Mouse (Mus musculus): Measurements from ENCODE around the gene Lrrfip1. TPM values are rescaled to one million over a fixed set of nuclear protein-coding genes. Genes with fewer than 3 reads are reported as not detected.
A peak's percentile ranks its signal among the peaks of the same experiment; 100 is the strongest.

Lrrfip1 gene
- polyA plus RNA-seq, 1 experiment from 2014 or later: 16.7 TPM

DNA sequence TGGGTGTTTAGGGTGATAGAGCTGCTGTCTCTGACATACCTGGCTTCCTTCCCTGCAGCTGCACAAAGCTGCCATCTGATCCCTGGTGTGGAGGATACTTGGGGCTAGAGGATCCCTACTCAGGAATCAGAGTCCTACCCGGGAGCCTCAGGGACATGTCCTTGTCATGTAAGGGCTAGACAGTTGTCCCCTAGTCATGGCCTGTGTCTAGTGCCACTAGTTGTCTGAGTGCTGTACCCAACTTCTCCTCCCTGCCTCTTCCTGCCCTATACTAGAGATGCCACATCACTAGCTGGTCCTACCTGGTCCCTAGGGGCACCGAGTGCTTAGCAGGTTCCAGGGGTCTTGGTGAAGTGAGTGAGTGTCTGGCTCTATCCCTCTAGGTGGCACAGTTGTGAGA, 138.5 kb downstream of the Lrrfip1 start:
- WGBS (ENCODE audit: insufficient replicate concordance): 58% methylated on average over 2 of the region's 2 CpGs
- no peak for ATAC-seq (ENCODE audit: insufficient read depth)
- H3K4me2 ChIP-seq: no peak overlapping the region
- no peak overlapping the region for H3K27ac ChIP-seq (replicated peaks)
- no peak overlapping the region for H3K4me3 ChIP-seq (replicated peaks)
- H3K4me1 ChIP-seq (replicated peaks): no peaks in the 10 kb centered on the region
- H3K9ac ChIP-seq: no peak overlapping the region
- H3K27me3 ChIP-seq: no peaks in the 10 kb centered on the region
- no peaks in the 10 kb centered on the region for H3K36me3 ChIP-seq (replicated peaks)
- no peaks in the 10 kb centered on the region for H3K9me3 ChIP-seq (replicated peaks)

DNA sequence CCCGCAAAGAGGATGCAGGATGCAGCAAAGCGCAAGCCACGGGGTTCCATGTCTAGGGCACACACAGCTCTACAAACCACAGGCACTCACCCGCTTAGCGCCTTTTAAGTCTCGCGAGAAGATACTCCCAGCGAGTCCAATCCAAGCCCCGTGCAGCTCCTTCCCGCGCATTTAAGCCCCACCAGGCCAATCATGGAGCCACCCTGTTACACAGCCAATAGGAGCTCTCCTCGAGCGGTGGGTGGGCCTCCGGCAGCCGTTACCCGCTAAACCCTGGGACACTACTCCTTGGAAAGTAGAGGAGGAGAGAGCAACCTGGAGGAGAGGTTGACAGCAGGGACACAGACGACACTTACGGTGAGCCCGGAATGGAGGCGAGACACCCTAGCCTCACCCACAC, 146.3 kb downstream of the Lrrfip1 start, which contains the start of gene Rbm44:
Rbm44 (plus strand) TSS at position 277 of the 400 bp plus-strand sequence.
- WGBS (ENCODE audit: insufficient replicate concordance): 64% methylated on average over 20 of the region's 20 CpGs
- Histone ChIP-seq H3K27ac (replicated peaks) (no peak within 1 kb of the TSS), H3K9me3 (replicated peaks) (no peaks in the 10 kb centered on the region), H3K4me3 (replicated peaks) (peak within 1 kb of the TSS; percentile 25), H3K4me2 (peak within 1 kb of the TSS; percentile 0; the same call in 1 of the 2 replicates), H3K36me3 (replicated peaks) (no peaks in the 10 kb centered on the region), H3K9ac (no peak within 1 kb of the TSS), H3K27me3 (no peaks in the 10 kb centered on the region), H3K4me1 (replicated peaks) (no peaks in the 10 kb centered on the region)
- ATAC-seq (ENCODE audit: insufficient read depth): peak; percentile 74

DNA sequence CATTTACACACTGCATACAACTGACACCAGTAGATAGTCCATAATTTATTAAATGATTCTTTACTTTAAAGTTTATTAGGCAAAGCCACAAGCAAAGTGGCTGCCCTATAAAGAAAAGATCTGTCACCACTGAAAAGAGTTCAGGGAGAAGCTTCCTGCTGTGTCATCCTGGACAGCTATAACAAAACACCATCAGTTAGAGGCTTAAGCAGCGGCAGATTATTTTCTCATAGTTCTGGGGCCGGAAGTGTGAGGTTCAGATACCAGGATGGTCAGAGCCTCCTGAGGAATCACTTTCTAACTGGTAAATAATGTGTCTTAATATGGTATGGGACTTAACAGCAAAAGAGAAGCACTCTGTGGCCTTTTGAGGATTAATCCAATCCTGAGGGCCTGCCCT, 153.0 kb downstream of the Lrrfip1 start:
- H3K4me1 ChIP-seq (replicated peaks): no peaks in the 10 kb centered on the region
- WGBS (ENCODE audit: insufficient replicate concordance): 22% methylated on average over 2 of the region's 2 CpGs
- no peaks in the 10 kb centered on the region for H3K27me3 ChIP-seq
- no peak overlapping the region for H3K4me3 ChIP-seq (replicated peaks)
- H3K27ac ChIP-seq (replicated peaks): no peak overlapping the region
- H3K9ac ChIP-seq: no peak overlapping the region
- H3K36me3 ChIP-seq (replicated peaks): no peaks in the 10 kb centered on the region
- ATAC-seq (ENCODE audit: insufficient read depth): no peak
- H3K9me3 ChIP-seq (replicated peaks): no peaks in the 10 kb centered on the region
- no peak overlapping the region for H3K4me2 ChIP-seq

DNA sequence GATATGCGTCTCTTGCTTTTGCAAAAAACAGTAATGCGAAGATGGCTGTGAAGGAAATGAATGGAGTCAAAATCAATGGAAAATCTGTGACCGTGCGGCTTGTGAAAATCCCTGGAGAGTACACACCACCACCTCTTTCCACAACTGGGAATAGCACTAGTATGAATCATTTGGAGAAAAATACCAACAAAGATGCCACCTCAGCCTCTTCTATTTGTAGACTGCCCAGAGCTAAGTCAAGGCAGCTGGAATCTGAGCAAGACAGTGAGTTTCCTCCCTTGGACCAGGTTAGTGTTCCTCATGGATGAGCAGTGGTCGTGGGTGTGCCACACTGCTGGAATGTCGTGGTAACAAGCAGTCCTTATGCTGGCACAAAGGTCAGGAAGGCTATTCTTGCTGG, 168.3 kb downstream of the Lrrfip1 start:
- H3K4me2 ChIP-seq: no peak overlapping the region
- H3K4me1 ChIP-seq (replicated peaks): no peaks in the 10 kb centered on the region
- no peak overlapping the region for H3K9ac ChIP-seq
- no peaks in the 10 kb centered on the region for H3K9me3 ChIP-seq (replicated peaks)
- no peaks in the 10 kb centered on the region for H3K36me3 ChIP-seq (replicated peaks)
- ATAC-seq (ENCODE audit: insufficient read depth): no peak
- H3K27me3 ChIP-seq: no peaks in the 10 kb centered on the region
- H3K4me3 ChIP-seq (replicated peaks): no peak overlapping the region
- WGBS (ENCODE audit: insufficient replicate concordance): 63% methylated on average over 6 of the region's 6 CpGs
- no peak overlapping the region for H3K27ac ChIP-seq (replicated peaks)

DNA sequence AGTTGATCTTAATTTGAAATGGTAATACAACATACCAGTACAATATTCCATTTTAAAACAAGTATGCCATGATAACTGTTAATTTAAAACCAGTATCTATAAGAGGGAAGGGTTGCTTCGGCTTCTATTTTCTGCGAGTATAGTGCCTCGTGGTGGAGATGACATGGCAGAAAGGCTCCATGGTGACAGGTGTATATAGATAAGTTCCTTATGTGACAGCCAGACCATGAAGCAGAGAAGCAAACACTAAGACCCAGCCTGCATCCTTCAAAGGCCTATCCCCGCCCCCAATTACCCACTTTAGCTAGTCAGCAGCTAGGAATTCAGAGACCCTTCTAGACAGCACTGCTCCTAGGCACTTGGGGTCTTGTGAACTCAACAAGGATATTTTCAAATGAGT, 170.6 kb downstream of the Lrrfip1 start:
- Histone ChIP-seq H3K9me3 (replicated peaks) (no peaks in the 10 kb centered on the region), H3K4me1 (replicated peaks) (no peaks in the 10 kb centered on the region), H3K9ac (no peak overlapping the region), H3K27me3 (no peaks in the 10 kb centered on the region), H3K4me3 (replicated peaks) (no peak overlapping the region), H3K36me3 (replicated peaks) (no peaks in the 10 kb centered on the region), H3K4me2 (no peak overlapping the region), H3K27ac (replicated peaks) (no peak overlapping the region)
- no peak for ATAC-seq (ENCODE audit: insufficient read depth)
- WGBS (ENCODE audit: insufficient replicate concordance): 37% methylated on average over 4 of the region's 4 CpGs

DNA sequence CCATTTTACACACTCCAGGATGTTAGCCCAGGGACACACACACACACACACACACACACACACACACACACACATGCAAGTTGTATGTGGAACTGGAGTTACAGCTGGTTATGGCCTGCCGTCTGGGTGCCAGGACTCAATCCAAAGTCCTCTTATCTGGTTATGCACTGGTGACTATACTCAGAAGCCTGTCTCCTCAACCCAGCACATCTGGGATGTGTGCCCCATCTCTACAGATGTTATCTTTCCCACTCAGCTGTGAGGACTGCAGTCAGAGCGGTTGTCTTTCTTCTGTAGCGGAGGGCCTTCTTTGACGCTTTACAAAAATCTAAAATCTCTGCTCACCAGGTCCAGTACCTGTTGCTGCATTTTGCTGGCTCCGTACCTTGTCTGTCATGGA, 176.3 kb downstream of the Lrrfip1 start:
- ATAC-seq (ENCODE audit: insufficient read depth): no peak
- Histone ChIP-seq H3K4me3 (replicated peaks) (no peak overlapping the region), H3K4me2 (no peak overlapping the region), H3K27ac (replicated peaks) (no peak overlapping the region), H3K4me1 (replicated peaks) (peaks cover 7% of the 10 kb centered on the region; the same call in 1 of the 2 replicates), H3K9me3 (replicated peaks) (no peaks in the 10 kb centered on the region), H3K36me3 (replicated peaks) (no peaks in the 10 kb centered on the region), H3K27me3 (peaks cover 10% of the 10 kb centered on the region), H3K9ac (no peak overlapping the region)
- WGBS (ENCODE audit: insufficient replicate concordance): 42% methylated on average over 5 of the region's 5 CpGs

DNA sequence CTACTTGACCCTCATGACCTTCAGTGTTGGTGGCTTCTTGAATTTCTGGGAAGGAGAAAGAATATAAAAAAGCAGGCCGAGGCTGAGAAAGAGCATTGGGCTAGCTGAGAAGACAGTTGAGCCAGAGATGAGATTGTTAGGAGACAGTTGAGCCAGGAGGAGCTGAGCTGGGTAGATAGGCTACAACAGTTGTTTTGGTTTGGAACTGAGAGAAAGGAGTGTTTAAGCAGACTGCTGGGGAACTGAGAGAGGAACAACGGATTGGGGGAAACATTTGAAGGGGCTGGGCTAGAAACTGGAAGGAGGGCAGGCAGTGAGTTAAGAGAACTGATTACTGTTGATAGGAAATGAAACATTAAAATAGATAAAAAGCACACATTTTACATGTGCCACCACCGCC, 177.5 kb downstream of the Lrrfip1 start:
- Histone ChIP-seq H3K4me2 (no peak overlapping the region), H3K27me3 (peaks cover 22% of the 10 kb centered on the region), H3K4me3 (replicated peaks) (no peak overlapping the region), H3K27ac (replicated peaks) (no peak overlapping the region), H3K9me3 (replicated peaks) (no peaks in the 10 kb centered on the region), H3K4me1 (replicated peaks) (peaks cover 13% of the 10 kb centered on the region; the same call in 1 of the 2 replicates), H3K9ac (no peak overlapping the region), H3K36me3 (replicated peaks) (no peaks in the 10 kb centered on the region)
- ATAC-seq (ENCODE audit: insufficient read depth): no peak
- 17% methylated on average over 3 of the region's 3 CpGs for WGBS (ENCODE audit: insufficient replicate concordance)

DNA sequence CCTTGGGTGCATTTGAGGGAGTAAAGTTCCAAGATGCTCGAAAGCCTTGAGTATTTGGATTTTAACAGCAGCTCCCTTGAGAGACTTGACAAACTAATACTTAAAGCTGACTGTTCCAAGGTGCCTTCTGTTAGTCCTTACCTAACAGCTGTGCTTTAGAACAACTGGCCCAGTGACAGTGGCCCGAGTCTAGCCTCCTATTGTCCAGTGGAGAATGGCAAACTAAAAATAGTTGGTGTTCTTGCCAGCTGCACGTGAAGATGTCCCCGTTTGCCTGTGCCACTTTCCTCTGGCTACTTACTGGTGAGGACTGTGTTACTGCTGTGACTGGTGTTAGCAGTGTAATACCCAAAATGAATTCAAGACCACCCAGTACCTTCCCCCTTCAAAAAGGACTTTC, 178.3 kb downstream of the Lrrfip1 start:
- Histone ChIP-seq H3K9ac (no peak overlapping the region), H3K4me3 (replicated peaks) (no peak overlapping the region), H3K36me3 (replicated peaks) (no peaks in the 10 kb centered on the region), H3K27ac (replicated peaks) (no peak overlapping the region), H3K4me1 (replicated peaks) (peaks cover 16% of the 10 kb centered on the region; the same call in 1 of the 2 replicates), H3K27me3 (peaks cover 26% of the 10 kb centered on the region), H3K9me3 (replicated peaks) (no peaks in the 10 kb centered on the region), H3K4me2 (no peak overlapping the region)
- WGBS (ENCODE audit: insufficient replicate concordance): 52% methylated on average over 4 of the region's 4 CpGs
- no peak for ATAC-seq (ENCODE audit: insufficient read depth)

Other genes with a start within 250 kb of the Lrrfip1 start
- gene Col6a3, start 154.8 kb upstream of the Lrrfip1 start, polyA plus RNA-seq (2015; fragmentation: Nextera tagmentation; extraction: Ambion mirVana): 4.7 TPM in 2 replicates
- gene Mlph, start 83.7 kb upstream of the Lrrfip1 start, polyA plus RNA-seq (2015; fragmentation: Nextera tagmentation; extraction: Ambion mirVana): not detected in 2 replicates
- not detected in 2 replicates for gene Prlh, start 45.6 kb upstream of the Lrrfip1 start, polyA plus RNA-seq (2015; fragmentation: Nextera tagmentation; extraction: Ambion mirVana)
- gene Rab17, start 29.1 kb upstream of the Lrrfip1 start, polyA plus RNA-seq (2015; fragmentation: Nextera tagmentation; extraction: Ambion mirVana): 5.5 and 6.6 TPM in 2 replicates
- gene Rbm44, start 146.4 kb downstream of the Lrrfip1 start, polyA plus RNA-seq (2015; fragmentation: Nextera tagmentation; extraction: Ambion mirVana): 0.90 and 1.4 TPM in 2 replicates
- gene Ramp1, start 181.1 kb downstream of the Lrrfip1 start, polyA plus RNA-seq (2015; fragmentation: Nextera tagmentation; extraction: Ambion mirVana): 5.6 and 6.0 TPM in 2 replicates